Mouse (Mus musculus) adrenal gland, adult 18-20 months (tissue): ENCODE measurements at regions not wholly inside any gene's neighbourhood (a gene's known extent, or its start where the extent isn't known, plus 50 kb on each side); places are given as distances from the start of the nearest gene placed in this dataset.
A peak's percentile ranks its signal among the peaks of the same experiment; 100 is the strongest.
"Not testable (repeated sequence)": the region's sequence is repeated elsewhere in the genome, so short reads cannot be mapped to it uniquely, and the experiment has no call there.

Experiments
- DNase-seq, 2 experiments: peaks; one replicate each; pipeline ENCODE4 v3.0.0; 2021 to 2022; ENCODE audit warnings: low spot score in 2 of 2

- DNase-seq: no peak
Measured at GRCm38 (mm10) chr17:49278541-49278940, 149.6 kb upstream of the Mocs1 start.

- no peak for DNase-seq
Measured at GRCm38 (mm10) chr17:49278973-49279727, 149.0 kb upstream of the Mocs1 start.

DNA sequence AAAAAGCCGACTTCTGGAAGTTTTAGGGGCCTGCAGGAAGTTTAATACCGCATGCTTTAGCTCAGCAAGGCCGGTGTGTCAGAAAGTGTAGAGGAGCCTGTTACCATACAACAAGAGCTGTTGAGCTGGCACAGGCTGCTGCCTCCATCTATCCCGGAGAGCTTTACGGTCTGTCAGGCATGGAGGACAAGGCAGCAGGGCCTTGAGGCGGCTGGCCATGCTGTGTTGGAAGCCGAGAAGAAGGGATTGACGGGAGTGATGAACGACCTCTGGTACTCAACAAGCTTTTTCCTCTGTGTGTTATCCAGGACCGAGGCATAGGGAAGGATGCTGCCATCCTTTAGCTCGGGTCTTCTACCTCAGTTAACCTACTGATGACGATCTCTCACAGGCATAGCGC is 146.8 kb upstream of the Mocs1 start:
- no peak for DNase-seq

DNA sequence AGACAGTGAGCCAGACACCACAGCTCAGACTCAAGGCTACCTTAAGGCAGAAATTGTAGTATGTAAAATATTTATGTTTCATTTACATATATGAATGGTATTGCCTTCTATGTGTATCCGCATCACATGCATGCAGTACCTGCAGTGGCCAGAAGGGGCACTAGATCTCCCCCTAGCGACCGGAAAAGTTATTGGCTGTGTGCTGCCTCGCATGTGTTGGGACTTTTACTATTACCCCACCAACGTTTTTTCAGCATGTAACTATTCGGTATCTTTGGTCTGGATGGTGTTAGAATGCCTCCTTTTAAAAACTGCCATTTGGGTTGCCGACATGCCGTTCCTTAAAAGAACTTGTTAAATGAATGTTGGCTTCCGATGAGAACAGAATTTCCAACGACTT is 145.7 kb upstream of the Mocs1 start:
- DNase-seq: no peak

- DNase-seq: no peak
Measured at GRCm38 (mm10) chr17:49283491-49283890, 144.7 kb upstream of the Mocs1 start.

DNA sequence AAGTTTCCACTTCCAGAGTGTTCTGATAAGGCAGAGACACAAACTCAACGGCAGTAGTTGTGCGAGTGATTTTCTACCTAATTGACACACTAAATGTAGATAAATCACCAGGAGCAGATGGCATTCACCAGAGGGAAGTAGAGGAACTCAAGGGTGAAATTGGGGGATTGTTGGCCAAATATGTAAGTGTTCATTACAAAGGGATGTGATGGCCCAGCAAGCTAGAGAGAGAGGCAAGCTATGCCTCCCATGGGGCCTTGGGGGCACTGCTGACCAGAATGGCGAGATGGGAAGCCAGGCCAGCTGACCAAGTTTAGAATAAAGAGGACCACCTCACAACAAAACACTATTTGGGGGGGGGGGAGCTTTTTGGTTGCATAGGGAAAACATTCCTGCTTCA is 136.5 kb upstream of the Mocs1 start:
- DNase-seq: no peak

DNA sequence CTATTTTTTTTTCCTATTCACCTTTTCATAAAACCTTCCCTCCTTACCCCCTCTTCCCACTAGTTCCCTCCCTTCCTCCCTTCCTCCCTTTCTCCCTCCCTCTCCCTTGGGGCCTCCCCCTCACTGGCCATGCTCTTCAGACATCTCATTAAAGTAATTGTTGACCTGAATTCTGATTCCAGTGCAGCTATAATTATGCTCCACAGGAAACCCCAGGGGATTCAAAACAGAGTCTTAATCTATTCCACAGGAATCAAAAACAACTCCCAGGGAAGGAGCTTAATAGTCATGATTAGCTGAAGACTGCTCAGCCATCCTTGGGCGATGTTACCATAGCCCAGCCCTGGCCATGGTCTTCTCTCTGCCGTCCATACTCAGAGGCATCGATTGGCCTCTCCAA is 123.7 kb upstream of the Mocs1 start:
- no peak for DNase-seq

GRCm38 (mm10) chr17:49305116-49305515 is 123.0 kb upstream of the Mocs1 start:
- DNase-seq: no peak

DNA sequence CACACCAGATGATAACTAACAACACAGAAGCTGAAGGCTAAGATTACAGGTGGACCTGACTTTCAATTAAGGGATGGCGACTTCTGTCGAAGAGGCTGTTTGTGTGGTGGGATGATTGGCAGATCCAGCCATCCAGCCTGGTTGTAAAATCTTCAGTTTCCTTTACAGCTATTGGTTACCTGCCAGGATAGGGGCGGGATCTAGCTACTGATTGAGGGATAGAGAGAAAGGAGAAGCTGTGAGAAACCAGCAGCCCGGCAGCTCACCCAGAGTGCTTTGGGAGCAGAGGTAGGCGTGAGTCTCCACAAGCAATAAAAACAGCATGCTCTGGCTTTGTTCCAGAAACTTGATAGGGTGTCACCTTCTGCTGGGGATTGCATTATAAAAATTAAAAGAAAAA is 119.1 kb upstream of the Mocs1 start:
- DNase-seq: no peak

DNA sequence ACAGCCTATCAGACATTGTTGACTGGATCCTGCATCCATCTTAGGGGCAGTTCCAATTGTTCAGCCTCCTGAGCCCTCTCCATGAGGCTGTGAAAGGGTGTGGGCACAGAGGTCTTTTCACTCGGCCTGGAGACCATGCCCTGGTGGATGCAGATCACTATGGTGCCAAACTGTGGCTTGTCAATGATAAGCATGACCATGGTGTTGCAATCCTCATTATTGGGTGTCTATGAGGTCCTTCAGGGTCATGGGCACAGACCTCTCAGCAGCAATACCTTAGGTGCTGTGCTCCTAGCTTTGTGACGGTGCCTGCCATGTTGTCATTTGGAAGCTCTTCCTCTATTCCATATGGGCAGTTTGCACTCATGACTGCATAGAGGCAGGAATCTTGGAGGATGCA is 114.0 kb upstream of the Mocs1 start:
- DNase-seq: no peak

DNA sequence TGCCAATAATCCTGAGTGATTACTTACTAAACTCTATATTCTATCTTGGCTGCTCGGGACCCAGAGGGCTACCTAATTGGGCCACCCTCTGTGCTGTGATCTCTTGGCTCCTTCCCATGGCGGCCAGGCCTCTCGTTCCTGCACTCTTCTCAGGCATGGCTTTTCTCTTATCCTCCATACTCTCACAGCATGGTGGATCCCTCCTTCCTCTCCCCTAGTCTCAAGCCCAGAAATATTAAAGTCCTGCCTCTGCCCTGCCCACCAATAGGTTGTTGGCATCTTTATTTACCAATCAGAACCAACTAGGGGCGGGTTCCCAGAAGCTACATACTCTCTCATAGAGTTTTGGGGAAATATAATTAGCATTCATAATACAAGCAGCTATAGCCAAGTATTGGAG is 100.6 kb upstream of the Mocs1 start:
- DNase-seq: no peak

- peak in 1 of 2 experiments; percentile 11 for DNase-seq
Measured at GRCm38 (mm10) chr17:49335318-49335717, 92.8 kb upstream of the Mocs1 start.

GRCm38 (mm10) chr17:49337881-49338280 is 90.3 kb upstream of the Mocs1 start:
- no peak for DNase-seq

DNA sequence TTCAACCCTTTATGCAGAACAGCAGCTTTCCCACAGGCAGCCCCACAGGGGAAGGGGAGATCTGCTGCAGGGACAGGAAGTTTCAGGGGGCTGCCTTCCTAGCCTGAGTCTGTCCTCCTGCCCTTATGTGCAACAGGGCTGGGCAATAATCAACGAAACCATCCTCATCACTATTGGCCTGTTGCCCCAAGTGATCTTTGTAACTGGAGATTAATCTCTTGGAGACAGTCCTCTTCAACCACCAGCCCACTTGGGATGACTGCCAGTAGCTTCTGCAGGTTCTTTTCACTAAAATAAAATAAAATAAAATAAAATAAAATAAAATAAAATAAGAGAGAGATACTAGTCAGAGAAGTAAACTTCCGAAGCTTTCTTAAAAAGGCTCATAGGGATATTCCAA is 85.5 kb upstream of the Mocs1 start:
- DNase-seq: no peak

DNA sequence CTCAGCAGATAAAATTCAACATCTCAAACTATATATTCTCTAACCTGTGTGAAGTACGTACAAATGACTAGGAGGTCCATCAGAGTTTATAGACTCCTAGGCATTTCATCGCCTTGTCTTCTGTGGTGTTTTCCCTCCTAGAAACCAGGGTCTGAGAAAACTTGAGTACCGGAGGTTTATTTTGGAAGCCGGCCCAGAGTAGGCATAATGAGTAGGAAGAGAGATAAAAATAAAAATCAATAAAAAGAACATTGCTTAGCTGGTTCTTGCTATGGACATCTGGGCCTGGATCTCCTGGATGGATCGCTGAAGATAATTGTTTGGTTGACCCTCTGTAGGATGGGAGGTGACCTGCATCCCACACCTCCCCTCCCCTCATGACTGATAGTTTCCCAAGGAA is 81.5 kb upstream of the Mocs1 start:
- DNase-seq: no peak

DNA sequence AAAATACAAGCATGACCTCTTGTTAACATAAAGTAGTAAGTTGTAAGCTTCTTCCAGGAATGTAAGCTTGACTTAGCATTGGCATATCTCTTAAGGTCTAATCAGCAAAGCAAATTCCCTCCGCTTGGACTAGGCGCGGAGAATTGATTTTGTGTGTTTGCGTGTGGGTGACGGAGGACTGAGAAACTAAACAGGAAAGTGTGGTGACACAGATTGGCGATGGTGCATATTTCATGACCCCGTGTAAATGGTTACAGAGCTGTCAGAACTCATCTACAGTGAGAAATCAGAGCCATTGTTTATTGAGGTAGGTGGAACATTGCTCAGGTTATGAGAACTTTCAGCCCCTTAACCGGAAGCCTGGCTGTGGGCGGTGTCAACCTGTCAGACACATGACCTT is 78.8 kb upstream of the Mocs1 start:
- no peak for DNase-seq

- DNase-seq: no peak
Measured at GRCm38 (mm10) chr17:49359212-49359611, 69.0 kb upstream of the Mocs1 start.

DNA sequence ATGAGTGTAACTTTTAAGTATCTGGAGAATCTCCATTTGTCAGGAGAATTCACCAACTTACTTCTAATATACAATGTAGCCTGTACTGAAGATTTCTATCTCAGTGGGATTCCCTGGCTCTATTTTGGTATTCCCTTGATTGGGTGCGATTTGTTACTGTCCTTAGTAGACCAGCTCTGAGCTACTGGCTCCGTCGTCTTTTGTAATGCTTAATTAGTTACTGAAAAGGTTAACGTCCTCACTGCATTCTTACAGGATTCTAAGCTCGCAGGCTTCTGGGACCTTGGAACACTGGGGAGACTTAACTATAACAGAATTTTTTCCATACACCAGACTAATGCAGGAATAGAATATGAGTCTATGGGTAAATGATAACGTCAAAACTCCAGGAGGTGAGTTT is 67.9 kb upstream of the Mocs1 start:
- not testable (repeated sequence) for DNase-seq

- no peak for DNase-seq
Measured at GRCm38 (mm10) chr17:49367791-49368190, 60.4 kb upstream of the Mocs1 start.

DNA sequence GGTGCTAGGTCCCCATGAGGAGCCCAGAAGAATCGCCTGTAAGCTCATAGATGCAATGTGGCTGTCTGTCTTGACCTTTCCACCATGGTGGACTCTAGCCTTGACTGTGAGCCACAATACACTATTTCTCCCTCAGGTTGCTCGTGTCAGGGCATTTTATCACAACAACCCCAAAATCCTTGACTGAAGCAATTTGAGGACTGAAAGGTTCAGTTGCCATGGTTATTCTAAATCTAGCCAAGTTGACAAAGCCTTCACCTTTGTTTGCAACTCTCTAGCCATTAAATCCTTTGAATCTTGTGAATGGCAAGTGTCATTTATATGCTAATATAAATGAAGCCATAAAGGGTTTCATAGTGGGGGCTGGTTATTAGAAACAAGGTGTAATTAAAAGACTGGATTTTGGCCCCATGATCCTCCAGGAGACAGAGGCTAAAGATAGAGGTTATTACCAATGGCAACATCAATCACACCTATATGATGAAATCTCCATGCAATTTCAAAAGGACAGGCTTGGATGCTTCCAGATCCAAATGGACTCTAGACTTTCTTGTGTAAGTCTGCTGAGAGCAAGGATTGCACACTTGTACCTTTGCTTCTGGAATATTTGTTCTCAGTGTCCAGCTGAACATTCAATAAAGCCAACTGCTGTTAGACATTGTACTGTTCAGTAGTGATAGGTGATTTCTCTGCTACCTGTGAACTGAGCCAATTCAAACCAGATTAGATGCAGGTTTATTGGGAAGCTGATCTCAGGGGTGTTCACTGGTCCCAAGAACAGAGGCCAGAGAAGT is 59.5 kb upstream of the Mocs1 start:
- DNase-seq: no peak

DNA sequence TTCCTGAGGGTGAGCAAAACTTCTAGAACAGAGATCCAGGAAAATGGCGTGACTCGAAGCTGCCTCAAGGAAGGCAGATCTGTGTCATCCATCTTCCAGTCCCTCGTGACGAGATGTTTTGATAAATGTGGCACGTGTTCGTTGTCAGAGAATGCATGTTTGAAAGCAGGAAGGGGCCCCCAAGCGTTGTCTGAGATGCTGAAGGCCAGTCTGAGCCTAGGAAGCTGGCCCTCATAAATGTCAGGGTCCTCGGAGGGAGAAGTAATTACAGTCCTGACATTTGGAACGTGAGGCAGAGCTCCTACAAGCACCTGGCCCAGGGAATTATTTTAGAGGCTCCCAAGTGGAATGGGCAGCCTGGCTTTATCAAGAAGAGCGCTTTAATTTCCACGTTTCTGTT is 50.5 kb upstream of the Mocs1 start:
- DNase-seq: peak in 1 of 2 experiments; percentile 6
